Mouse (Mus musculus): ENCODE measurements at regions not wholly inside any gene's neighbourhood (a gene's known extent, or its start where the extent isn't known, plus 50 kb on each side); places are given as distances from the start of the nearest gene placed in this dataset.

DNA sequence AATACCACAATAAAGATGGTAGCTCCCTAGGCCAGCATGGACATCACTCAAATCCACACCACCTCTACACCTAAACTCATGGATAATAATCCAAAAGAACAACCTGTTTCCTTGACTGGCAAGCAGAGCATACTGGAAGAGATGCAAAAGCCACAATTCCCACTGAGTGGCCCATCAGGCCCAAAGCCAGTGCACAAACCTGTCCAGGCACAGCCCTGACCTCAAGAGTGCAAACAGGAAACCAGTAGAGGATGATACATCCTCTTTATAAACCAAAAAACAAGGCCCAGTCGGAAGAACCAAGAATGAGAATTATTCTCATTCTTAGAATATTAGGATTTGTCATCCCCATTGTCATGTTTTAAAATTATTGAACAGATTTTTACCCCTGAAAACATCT is 64.7 kb upstream of the Arl15 start:
- TF ChIP-seq EP300 (IDR thresholded peaks at IDR 0.05) (no peak), CTCF (IDR thresholded peaks at IDR 0.05) (no peak)
- DNase-seq (ENCODE audit: low spot score) (no peak), ATAC-seq (no peak)
- no peaks in the 10 kb centered on the region for H3K27me3 ChIP-seq (replicated peaks; ENCODE audit: insufficient read depth, low read length)
- H3K4me1 ChIP-seq (ENCODE audit: insufficient read depth, low read depth, low read length): no peaks in the 10 kb centered on the region
- no peak overlapping the region for H3K9ac ChIP-seq (replicated peaks; ENCODE audit: low read depth)
- H3K4me2 ChIP-seq (replicated peaks; ENCODE audit: low read depth, low read length): no peak overlapping the region
- no peak overlapping the region for H3K4me3 ChIP-seq (ENCODE audit: low read depth, low read length)
- H3K27ac ChIP-seq (ENCODE audit: low read length): no peak overlapping the region
- no peaks in the 10 kb centered on the region for H3K36me3 ChIP-seq (ENCODE audit: insufficient read depth, low read length)
- WGBS: 57% methylated on average over 1 of the region's 1 CpGs
- no peaks in the 10 kb centered on the region for H3K9me3 ChIP-seq (ENCODE audit: low read length)

DNA sequence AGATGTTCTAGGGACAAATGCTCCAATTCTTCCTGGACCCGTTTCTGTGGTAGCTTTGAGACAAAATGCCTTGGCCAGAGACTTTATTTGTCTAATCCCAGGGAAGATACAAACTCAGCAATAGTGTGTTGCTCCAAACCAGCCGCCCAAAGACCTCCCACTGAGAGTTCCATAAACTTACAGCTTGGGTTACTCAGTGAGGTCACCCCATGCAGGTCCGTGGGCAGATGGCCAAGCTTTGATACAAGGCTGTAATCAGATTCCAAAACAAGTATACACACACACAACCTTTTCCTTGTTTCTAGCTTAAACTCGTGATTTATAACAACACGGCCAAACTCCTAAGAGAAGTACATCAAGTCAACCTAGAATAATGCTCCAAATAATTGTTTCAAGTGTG is 64.6 kb upstream of the Hspb3 start:
- Histone ChIP-seq H3K36me3 (ENCODE audit: insufficient read depth, low read length) (no peaks in the 10 kb centered on the region), H3K9ac (replicated peaks; ENCODE audit: low read depth) (no peak overlapping the region), H3K4me1 (ENCODE audit: insufficient read depth, low read depth, low read length) (no peaks in the 10 kb centered on the region), H3K27ac (ENCODE audit: low read length) (no peak overlapping the region), H3K27me3 (replicated peaks; ENCODE audit: insufficient read depth, low read length) (no peaks in the 10 kb centered on the region), H3K4me2 (replicated peaks; ENCODE audit: low read depth, low read length) (no peak overlapping the region), H3K4me3 (ENCODE audit: low read depth, low read length) (no peak overlapping the region), H3K9me3 (ENCODE audit: low read length) (no peaks in the 10 kb centered on the region)
- ATAC-seq (no peak), DNase-seq (ENCODE audit: low spot score) (no peak)
- WGBS: 43% methylated on average over 5 of the region's 5 CpGs
- TF ChIP-seq CTCF (IDR thresholded peaks at IDR 0.05): no peak
- TF ChIP-seq EP300 (IDR thresholded peaks at IDR 0.05): no peak

DNA sequence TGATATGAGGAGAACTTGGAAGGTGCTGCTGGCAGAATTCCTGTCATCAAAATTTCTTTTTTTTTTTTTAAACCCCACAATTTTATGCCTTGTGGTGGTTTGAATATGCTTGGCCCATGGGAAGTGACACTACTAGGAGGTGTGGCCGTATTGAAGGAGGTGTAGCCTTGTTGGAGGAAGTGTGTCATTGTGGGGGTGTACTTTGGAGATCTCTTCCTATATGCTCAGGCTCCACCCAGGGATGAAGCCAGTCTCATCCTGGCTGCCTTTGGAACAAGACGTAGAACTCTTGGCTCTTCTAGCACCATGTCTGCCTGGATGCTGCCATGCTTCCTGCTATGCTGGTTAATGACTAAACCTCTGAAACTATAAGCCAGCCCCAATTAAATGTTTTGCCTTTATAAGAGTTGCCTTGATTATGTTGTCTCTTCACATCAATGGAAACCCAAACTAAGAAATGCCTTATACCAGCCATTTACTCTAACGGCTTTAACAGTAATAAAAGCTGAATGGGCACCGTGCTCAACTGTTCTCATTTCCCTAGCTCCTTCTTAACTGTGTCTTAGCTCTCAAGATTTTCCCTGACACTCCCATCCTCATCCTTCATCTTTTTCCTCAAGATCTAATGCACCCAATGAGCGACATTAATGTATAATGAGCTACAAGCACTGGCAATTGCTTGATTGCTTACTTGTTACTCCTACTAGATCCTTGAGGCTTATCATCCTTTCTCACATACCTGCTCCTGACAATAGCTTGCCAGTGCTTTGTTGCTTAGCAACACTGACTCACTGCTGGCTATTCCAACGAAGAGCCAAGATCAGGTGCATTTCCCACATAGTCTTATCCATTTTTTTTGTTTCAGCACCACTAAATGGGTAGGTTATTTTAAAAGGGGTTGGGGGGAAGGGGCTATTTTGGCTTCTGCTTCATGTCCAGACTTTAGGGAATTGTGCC is 61.7 kb upstream of the Hspb3 start:
- ATAC-seq: no peak
- Histone ChIP-seq H3K4me2 (replicated peaks; ENCODE audit: low read depth, low read length) (no peak overlapping the region), H3K9me3 (ENCODE audit: low read length) (no peaks in the 10 kb centered on the region), H3K9ac (replicated peaks; ENCODE audit: low read depth) (no peak overlapping the region), H3K4me3 (ENCODE audit: low read depth, low read length) (no peak overlapping the region), H3K27ac (ENCODE audit: low read length) (no peak overlapping the region), H3K27me3 (replicated peaks; ENCODE audit: insufficient read depth, low read length) (no peaks in the 10 kb centered on the region), H3K4me1 (ENCODE audit: insufficient read depth, low read depth, low read length) (no peaks in the 10 kb centered on the region), H3K36me3 (ENCODE audit: insufficient read depth, low read length) (no peaks in the 10 kb centered on the region)
- no peak for DNase-seq (ENCODE audit: low spot score)
- TF ChIP-seq CTCF (IDR thresholded peaks at IDR 0.05): no peak
- no peak for TF ChIP-seq EP300 (IDR thresholded peaks at IDR 0.05)
- WGBS: 73% methylated on average over 6 of the region's 6 CpGs

DNA sequence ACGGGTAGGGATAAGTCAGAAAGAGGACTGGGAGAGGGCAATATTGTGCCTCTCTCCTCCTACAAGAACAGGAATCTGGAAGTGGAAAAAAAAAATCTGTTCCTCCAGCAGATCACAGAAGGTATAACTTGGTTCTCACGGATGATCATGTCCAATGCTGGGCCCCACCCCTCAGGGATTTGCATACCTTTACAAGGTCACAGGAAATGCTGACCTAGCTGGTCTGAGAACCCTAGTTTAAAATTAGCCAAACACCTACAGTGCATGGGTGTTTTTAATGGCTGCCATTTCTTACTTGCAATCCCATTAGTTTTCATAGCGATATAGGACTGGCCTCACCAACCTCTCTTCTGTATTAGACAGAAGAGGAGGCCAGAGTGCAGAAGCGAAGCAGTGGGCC is 51.8 kb upstream of the Hspb3 start:
- no peaks in the 10 kb centered on the region for H3K4me1 ChIP-seq (ENCODE audit: insufficient read depth, low read depth, low read length)
- ATAC-seq (no peak), DNase-seq (ENCODE audit: low spot score) (no peak)
- H3K9me3 ChIP-seq (ENCODE audit: low read length): no peaks in the 10 kb centered on the region
- 76% methylated on average over 4 of the region's 4 CpGs for WGBS
- H3K27me3 ChIP-seq (replicated peaks; ENCODE audit: insufficient read depth, low read length): no peaks in the 10 kb centered on the region
- no peak overlapping the region for H3K9ac ChIP-seq (replicated peaks; ENCODE audit: low read depth)
- H3K36me3 ChIP-seq (ENCODE audit: insufficient read depth, low read length): no peaks in the 10 kb centered on the region
- H3K4me2 ChIP-seq (replicated peaks; ENCODE audit: low read depth, low read length): no peak overlapping the region
- TF ChIP-seq EP300 (IDR thresholded peaks at IDR 0.05) (no peak), CTCF (IDR thresholded peaks at IDR 0.05) (no peak)
- no peak overlapping the region for H3K27ac ChIP-seq (ENCODE audit: low read length)
- H3K4me3 ChIP-seq (ENCODE audit: low read depth, low read length): no peak overlapping the region

DNA sequence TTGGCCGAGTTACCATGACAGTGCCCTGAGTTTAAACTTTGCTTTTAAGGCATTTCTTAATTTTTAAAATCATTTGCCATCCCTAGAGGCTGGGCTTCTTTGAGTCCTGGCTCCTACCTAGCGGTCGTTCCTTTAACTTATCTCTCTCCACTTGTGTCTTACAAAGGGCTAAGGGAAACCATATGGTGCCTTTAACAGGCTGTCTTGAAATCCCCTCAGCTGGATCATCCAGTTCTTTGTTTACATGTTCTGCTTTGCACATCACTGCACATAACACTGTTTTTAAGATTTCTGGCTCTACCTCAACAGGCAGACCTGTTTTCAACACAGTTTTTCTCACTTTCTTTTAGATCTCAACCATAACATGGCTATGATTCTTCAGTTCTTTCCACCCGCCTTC is 50.4 kb upstream of the Hspb3 start:
- TF ChIP-seq CTCF (IDR thresholded peaks at IDR 0.05) (no peak), EP300 (IDR thresholded peaks at IDR 0.05) (no peak)
- Histone ChIP-seq H3K4me3 (ENCODE audit: low read depth, low read length) (no peak overlapping the region), H3K9ac (replicated peaks; ENCODE audit: low read depth) (no peak overlapping the region), H3K9me3 (ENCODE audit: low read length) (no peaks in the 10 kb centered on the region), H3K4me1 (ENCODE audit: insufficient read depth, low read depth, low read length) (no peaks in the 10 kb centered on the region), H3K27ac (ENCODE audit: low read length) (no peak overlapping the region), H3K36me3 (ENCODE audit: insufficient read depth, low read length) (no peaks in the 10 kb centered on the region), H3K27me3 (replicated peaks; ENCODE audit: insufficient read depth, low read length) (no peaks in the 10 kb centered on the region), H3K4me2 (replicated peaks; ENCODE audit: low read depth, low read length) (no peak overlapping the region)
- 50% methylated on average over 4 of the region's 4 CpGs for WGBS
- DNase-seq (ENCODE audit: low spot score) (no peak), ATAC-seq (no peak)
